Mouse (Mus musculus) kidney, adult 11 months (tissue): ENCODE results near the gene Kbtbd2.
A peak's percentile ranks its signal among the peaks of the same experiment; 100 is the strongest.

Experiments
- DNase-seq: peaks from one replicate; pipeline ENCODE4 v3.0.0; 2022

The Kbtbd2 gene

DNA sequence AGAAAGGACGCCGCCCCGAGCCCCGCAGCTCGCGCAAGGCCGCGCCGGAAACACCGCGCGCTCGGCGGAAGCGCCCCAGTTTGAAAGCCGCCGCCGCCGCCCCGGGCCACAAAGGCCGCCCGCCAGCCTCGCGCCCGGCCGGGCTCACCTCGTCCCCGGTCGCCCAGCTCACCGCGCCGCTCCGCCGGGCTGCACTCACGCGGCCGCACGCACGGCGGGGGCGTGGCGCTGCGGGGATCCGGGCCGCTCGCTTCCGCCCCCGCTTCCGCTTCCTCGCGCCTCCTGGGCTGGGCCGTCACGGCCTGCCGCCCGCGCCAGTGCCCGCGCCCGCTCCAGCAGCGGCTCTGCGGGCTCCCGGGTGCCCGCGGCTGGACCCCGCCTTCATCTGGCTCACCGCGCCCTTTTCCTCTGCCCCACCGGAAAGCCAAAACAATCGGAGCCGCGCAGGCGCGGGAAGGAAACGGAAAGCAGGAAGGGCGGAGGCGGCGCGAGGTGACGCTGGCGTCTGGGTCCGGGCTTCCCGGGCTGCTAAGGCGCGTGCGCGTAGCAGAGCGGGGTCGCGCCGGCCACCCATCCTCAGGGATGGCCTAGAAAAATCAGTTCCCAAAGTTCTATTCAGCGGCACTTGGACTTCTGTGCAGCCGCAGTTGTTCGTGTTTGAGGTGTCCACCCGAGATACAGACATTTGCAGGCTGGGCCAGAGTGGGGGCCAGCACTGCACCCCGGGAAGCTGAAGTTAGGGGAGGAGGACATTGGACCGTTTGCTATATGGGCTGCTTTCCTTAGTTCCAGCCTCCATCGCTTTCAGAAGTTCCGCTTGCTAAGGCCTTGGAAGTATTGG is at the start of gene Kbtbd2:
TSS of gene Kbtbd2 (minus strand) at position 503 of the 841 bp plus-strand sequence.
- DNase-seq = peak; percentile 95

DNA sequence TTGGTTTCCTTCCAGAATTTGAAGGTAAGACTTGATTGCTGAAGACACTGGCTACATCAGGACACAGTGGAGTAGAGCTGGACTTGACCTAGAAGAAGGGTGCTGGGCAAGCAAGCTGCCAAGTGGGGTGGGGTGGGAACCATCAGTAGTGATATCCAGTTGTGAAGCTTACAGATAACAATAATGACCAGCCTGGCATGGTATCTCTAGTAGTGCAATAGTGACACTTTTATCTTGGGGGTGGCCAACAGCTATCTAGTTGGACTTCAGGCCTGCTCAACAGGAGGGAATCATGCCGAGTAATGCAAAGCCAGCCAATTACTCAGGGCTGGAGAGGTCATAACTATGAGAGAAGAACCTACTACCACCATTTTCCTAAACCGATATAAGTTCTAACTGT is 46.8 kb upstream of the Kbtbd2 start:
- DNase-seq = no peak

DNA sequence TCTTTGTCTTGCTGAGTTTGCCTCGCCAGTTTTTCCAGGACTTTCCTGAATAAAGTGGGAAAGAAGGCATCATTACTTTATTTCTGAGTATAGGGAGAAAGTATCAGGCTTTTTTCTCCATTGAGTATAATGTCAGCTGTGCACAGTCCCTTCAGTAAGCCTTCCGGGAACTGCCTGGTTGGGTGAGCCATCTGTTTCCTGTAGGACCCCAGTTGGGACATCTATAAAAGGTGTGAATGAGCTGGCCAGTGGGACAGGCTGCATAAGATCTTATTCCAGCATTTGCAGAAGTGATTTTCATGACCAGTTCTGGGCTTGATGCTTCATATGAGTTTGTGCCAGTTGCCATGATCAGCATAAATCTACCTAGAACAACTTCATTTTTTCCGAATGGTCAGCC is 45.6 kb upstream of the Kbtbd2 start:
- DNase-seq = no peak

DNA sequence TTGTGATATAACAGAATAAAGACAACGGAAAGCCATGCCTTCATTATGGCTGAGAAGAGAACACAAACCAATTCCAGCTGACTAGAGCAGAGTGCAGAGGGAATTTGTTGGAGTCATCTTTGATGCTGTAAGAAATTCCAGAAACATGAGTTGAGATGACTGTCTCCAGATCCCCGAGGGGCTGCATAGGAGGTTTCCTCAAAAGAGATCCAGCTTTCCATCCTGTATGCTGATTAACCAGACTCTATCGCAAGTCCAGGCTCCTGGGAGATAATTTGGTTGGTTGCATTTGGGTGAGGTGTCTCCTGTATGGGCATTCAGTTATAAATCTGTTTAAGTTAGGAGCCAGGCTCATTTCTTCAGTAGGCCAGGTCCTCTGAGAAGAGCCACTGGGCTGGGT is 40.0 kb upstream of the Kbtbd2 start:
- no peak for DNase-seq

GRCm38 (mm10) chr6:56837166-56837565 is 39.6 kb upstream of the Kbtbd2 start:
- DNase-seq = no peak

GRCm38 (mm10) chr6:56835532-56835931 is 37.9 kb upstream of the Kbtbd2 start:
- no peak for DNase-seq

- peak; percentile 14 for DNase-seq
Measured at GRCm38 (mm10) chr6:56834769-56835168, 37.2 kb upstream of the Kbtbd2 start.

- no peak for DNase-seq
Measured at GRCm38 (mm10) chr6:56832830-56833229, 35.2 kb upstream of the Kbtbd2 start.

DNA sequence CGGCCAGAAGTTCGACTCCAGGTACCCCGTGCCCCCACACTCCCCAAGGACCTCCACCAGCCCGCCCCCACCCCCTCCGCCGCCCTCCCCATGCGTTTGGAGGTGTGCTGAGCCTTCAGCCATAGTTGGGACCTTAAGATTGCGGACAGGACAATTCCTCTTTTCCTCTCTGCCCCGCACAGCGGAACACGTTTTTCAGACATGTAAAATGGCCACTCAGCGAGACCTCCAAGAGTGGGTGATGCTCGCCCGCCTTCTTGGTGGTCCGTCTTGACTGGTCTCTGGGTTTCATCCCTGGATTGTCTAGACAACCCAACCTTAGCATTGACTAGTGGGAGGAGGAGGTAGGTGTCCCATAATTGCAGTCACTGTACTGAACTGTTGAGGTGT is 34.8 kb upstream of the Kbtbd2 start:
- no peak for DNase-seq

DNA sequence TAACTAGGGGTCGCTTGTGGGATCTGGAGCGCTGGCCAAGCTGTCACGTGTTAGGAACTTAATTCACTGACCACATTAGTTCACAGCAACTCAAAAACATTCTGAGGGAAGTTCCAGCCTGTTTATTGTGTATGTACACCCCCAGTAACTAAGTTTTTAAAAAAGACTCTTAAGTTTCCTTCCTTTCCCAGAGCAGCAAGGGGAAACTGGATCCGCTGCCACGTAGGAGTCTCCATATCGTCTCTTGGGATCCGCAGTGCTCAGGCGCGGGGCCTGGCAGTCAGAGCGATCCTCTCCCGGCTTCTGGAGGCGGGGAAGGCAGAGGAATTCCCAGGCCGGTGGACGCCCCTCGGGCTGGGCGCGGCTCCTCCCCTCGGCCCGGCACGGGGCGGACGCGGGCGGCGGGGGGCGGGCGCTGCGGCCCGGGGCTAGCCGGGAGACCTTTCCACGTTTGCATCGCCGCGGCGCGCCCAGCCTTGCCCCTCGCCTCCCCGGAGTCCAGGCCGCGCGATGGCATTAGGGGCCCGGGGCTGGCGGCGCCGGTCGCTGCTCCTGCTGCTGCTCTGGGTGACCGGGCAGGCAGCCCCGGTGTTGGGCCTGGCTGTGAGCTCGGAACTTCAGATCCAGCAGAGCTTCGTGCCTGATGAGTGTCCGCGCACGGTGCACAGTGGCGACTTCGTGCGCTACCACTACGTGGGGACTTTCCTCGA is 34.2 kb upstream of the Kbtbd2 start, which contains the start of gene Fkbp9:
TSS of gene Fkbp9 (plus strand) at position 363 of the 710 bp plus-strand sequence.
- DNase-seq = peak; percentile 87

DNA sequence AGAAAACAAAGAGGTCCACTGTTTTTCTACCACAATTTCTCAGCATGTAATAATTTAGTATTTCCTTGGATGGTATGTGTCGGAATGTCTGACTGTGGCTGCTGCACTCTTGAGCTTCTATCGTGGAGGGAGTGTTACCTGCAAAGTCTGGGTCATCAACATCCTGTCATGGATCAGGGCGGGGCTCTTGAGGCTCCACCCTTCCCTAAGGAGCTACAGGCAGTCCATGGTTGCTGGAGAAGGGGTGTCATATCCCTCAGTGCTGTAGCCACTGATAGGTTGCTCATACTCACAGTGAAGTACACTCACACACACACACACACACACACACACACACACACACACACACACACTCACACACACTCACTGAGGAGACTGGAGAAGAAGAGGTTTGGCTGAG is 28.0 kb upstream of the Kbtbd2 start:
- DNase-seq = no peak

- no peak for DNase-seq
Measured at GRCm38 (mm10) chr6:56819124-56819487, 21.5 kb upstream of the Kbtbd2 start.

DNA sequence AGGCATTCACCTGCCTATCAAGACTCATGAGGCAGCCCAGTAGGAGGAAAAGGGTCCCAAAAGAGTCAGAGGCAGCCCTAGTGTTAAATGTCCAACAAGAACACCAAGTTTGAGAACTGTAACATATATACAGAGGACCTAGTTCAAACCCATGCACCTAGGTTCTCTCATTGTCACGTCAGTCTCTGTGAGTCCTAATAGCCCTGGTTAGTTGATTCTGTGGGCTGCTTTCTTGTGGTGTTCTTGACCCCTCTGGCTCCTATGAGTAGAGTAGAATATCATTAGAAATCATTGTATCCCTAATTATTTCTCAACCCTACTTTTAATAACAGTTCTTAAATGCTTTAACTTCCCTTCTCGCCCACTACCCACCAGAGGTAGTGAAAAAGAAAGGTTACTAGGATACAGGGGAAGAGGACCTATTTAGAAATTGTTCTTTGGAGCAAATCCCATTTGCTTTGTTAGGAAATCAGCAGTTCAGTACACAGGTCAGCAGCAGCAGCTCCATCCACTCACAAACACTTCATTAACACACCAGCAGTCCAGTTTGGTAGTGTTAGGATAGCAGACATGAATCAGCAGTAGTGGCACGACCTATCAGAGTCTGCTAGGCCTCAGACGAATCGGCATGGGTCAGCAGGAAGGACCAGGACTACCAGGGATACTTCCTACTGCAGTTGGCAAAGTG is 21.0 kb upstream of the Kbtbd2 start:
- no peak for DNase-seq

DNA sequence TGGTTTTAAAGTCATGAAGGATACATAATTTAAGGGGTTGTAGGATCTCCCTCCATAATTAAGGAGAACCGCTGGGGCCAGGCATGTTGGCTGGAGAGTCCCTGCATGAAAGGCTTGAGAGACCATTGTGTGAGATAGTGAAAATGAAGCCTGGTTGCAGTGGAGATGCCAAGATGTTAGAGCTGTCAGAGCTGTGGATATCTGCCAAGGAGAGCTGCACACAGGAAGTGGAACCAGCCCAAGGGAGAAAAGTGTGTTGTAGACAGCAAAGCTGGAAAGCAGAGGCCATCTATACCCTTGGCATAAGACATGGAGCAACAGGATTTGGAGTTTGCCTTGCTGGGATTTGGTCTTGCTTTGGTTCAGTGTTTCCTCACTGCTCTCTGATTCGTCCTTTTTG is 15.7 kb upstream of the Kbtbd2 start:
- no peak for DNase-seq

DNA sequence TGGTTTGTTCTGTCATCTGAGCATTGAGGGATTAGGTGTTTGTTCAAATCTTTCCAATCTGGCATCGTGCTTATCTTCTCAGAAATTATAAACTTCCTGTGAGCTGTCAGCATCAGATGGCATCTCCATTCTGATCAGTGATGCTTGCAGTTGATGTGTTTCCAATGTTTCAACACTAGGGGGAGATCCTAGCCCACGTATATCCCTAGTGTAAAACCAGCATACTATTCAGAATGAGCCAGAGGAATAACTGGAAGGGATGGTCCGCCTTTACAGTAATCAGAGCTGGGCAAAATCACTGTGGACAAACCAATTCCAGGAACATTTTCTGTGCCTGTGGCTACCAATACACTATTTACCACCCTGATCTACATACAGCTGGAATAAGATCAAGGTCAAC is 11.0 kb upstream of the Kbtbd2 start:
- peak; percentile 22 for DNase-seq

DNA sequence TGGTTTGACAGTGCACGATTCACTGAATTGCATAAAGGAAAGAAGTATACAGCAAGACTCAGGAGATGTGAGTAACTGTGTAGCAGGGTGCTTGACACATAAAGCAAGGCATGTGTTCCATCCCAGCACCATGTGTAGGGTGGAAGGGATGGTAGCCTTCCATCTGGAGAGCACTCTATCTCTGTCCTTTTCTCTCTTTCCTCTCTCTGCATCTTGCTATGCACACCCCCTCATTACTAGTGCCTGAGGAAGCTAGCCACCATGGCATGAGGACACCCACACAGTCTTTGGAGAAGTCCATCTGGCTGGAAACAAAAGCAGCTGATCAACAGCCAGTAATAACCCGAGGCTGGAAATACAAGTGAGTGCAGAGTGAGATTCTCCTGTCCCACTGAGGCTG is 8.6 kb upstream of the Kbtbd2 start:
- DNase-seq = no peak

DNA sequence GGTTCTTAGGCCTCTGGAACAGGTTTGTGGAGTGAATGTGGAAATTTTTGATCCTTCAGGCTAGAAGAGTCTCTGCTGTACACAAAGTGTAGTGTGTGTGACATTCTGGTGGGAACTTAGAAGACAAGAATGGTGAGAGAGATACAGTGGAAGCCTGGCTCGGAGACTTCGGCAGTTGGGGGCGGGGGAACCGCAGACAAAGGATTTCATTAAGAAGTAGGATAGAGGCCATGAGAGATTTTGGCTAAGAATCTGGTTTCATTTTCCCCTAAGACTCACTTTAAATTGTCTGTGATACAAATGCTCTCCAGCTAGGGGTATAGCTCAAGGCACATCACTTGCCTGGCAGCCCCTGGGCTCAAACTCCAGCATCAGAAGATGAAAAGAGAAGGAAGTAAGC is 7.4 kb upstream of the Kbtbd2 start:
- DNase-seq = no peak

DNA sequence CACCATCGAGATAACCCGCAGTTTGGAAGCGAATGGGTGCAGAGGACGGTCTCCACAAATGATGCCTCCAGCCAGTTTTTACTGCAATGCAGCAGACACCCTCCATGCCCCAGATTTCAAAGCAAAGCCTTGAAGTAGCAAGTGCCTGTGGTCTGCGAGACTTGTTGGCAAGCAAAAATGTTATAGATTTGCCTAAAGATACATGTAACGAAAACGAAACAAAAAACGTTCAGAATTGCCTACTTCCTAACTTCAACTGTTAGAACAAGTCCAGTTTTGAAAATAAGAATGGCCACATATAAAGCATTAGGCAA is 496 bp upstream of the Kbtbd2 start:
- DNase-seq = no peak

- peak; percentile 37 for DNase-seq
Measured at GRCm38 (mm10) chr6:56796668-56797141, 908 bp downstream of the Kbtbd2 start.

DNA sequence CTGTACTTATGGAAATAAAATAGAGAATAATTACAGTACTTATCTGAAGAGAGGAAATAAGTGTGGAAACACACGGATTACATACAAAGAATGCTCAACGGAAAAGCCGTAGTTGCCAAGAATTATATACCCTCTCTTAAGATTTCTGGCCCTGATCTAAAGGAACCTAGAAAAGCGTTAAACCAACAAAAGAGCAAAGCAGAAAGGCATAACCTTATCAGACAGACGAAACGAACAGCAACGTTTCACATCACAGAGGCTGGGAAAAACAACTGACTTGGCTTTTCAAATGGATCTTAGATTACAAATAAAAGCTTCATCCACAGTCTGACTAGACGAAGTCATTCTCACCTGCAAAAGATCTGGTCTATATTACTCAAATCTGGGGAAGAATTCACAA is 1.4 kb downstream of the Kbtbd2 start:
- no peak for DNase-seq

DNA sequence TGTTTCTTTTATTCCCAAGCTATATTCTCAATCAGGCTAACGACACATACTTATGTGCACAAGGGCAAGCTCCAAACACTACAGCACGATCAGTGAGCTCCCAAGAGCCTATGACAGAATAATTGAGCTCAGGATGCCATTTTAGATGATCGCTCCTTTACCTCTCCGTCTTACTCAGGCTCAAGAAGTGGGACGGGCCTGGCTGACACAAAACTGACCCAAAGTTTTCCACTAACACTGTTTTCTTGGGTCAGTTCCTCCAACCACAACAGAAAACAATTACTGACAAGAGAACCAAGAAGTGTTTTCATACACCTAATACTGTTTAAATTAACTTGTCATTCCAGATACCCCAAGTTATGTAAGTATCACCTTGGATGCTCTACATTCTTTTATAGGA is 2.8 kb downstream of the Kbtbd2 start:
- no peak for DNase-seq

DNA sequence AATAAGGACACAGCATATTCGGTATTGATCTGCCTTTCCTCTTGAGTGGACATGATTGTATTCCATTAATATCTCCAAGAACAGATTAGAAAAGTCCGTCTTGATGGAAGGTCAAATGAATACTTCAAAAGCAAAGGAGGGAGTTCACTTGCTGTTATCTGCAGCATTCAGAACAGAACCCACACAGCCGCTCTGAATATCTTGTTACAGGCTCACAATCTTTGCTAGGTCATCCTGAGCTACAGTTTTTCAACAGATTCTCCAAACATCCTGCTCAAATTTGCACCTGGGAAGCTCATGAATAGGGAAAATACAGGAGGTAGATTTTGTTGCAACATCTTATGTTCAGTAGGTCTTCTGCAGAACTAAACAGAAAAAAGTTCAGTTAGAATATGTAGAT is 8.3 kb downstream of the Kbtbd2 start:
- DNase-seq = no peak

DNA sequence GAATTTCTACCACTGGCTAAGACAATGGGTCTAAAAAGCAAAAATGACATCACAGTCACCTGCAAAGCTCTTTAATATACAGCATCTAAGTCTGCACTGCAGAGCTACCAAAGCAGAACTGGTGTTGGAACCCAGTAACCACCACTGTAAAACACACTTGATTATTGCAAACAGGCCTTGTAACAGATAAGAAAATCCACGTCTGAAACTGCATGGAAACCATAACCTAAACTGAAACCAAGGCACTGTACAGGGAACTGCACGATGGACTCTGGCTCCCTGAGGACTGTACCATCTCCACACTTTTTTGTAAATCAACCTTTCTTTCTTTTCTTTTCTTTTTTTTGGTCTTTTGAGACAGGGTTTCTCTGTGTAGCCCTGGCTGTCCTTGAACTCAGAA is 9.9 kb downstream of the Kbtbd2 start:
- DNase-seq = no peak

GRCm38 (mm10) chr6:56785068-56785467 is 12.5 kb downstream of the Kbtbd2 start:
- DNase-seq = no peak
